Mouse (Mus musculus) heart, adult 11 months (tissue): Measurements from ENCODE around the gene Ccl24.
"Not testable (repeated sequence)": the region's sequence is repeated elsewhere in the genome, so short reads cannot be mapped to it uniquely, and the experiment has no call there.

Source experiments
- DNase-seq: peaks from one replicate; pipeline ENCODE4 v3.0.0; 2022

The Ccl24 gene

GRCm38 (mm10) chr5:135573006-135573405, at the start of gene Ccl24:
Ccl24 (minus strand) TSS chr5:135573049.
- peak; percentile 98 for DNase-seq

GRCm38 (mm10) chr5:135621725-135622124, 48.9 kb upstream of the Ccl24 start:
- DNase-seq: peak; percentile 88

GRCm38 (mm10) chr5:135620526-135620925, 47.7 kb upstream of the Ccl24 start:
- peak; percentile 73 for DNase-seq

GRCm38 (mm10) chr5:135619741-135620140, 46.9 kb upstream of the Ccl24 start:
- DNase-seq: peak; percentile 71

GRCm38 (mm10) chr5:135609794-135610193, 36.9 kb upstream of the Ccl24 start:
- peak; percentile 70 for DNase-seq

- peak; percentile 41 for DNase-seq
Observed at GRCm38 (mm10) chr5:135607581-135607980, 34.7 kb upstream of the Ccl24 start.

GRCm38 (mm10) chr5:135606717-135607116, 33.9 kb upstream of the Ccl24 start:
- DNase-seq: not testable (repeated sequence)

- DNase-seq: not testable (repeated sequence)
Observed at GRCm38 (mm10) chr5:135604643-135605042, 31.8 kb upstream of the Ccl24 start.

- DNase-seq: peak; percentile 75
Observed at GRCm38 (mm10) chr5:135589996-135590784, 17.3 kb upstream of the Ccl24 start.

- peak; percentile 46 for DNase-seq
Observed at GRCm38 (mm10) chr5:135587764-135588163, 14.9 kb upstream of the Ccl24 start.

GRCm38 (mm10) chr5:135585691-135586090, 12.8 kb upstream of the Ccl24 start:
- DNase-seq: peak; percentile 80

GRCm38 (mm10) chr5:135582330-135582729, 9.5 kb upstream of the Ccl24 start:
- DNase-seq: peak; percentile 78

- peak; percentile 73 for DNase-seq
Observed at GRCm38 (mm10) chr5:135579331-135579751, 6.5 kb upstream of the Ccl24 start.

- DNase-seq: peak; percentile 74
Observed at GRCm38 (mm10) chr5:135576055-135576454, 3.2 kb upstream of the Ccl24 start.

GRCm38 (mm10) chr5:135568698-135569097, 4.2 kb downstream of the Ccl24 start:
- no peak for DNase-seq

- DNase-seq: no peak
Observed at GRCm38 (mm10) chr5:135567556-135568265, 5.1 kb downstream of the Ccl24 start.

- no peak for DNase-seq
Observed at GRCm38 (mm10) chr5:135563469-135563868, 9.4 kb downstream of the Ccl24 start, which contains the start of gene Ccl26. Ccl26 (minus strand) TSS chr5:135563569.

GRCm38 (mm10) chr5:135557671-135558070, 15.2 kb downstream of the Ccl24 start:
- DNase-seq: no peak

- DNase-seq: no peak
Observed at GRCm38 (mm10) chr5:135557051-135557450, 15.8 kb downstream of the Ccl24 start.

- DNase-seq: no peak
Observed at GRCm38 (mm10) chr5:135556259-135556658, 16.6 kb downstream of the Ccl24 start.

GRCm38 (mm10) chr5:135551591-135551990, 21.3 kb downstream of the Ccl24 start:
- no peak for DNase-seq

- DNase-seq: no peak
Observed at GRCm38 (mm10) chr5:135550910-135551309, 21.9 kb downstream of the Ccl24 start.

- DNase-seq: no peak
Observed at GRCm38 (mm10) chr5:135547990-135548389, 24.9 kb downstream of the Ccl24 start.
